Mouse (Mus musculus) adrenal gland, adult 2 months (tissue): ENCODE data around the gene Rnf212b. TPM values are rescaled to one million over a fixed set of nuclear protein-coding genes. Genes with fewer than 3 reads are reported as not detected.

Experiments
- DNase-seq: peaks from one replicate; pipeline ENCODE4 v3.0.0; 2021
- polyA plus RNA-seq: library from polyadenylated mRNA; depleted of rRNA; stranded (reverse); fragments of >200 nt; gene quantifications from 2 replicates; pipeline ENCODE4 v1.2.3, GENCODE M21; 2012
- total RNA-seq, 2 experiments: library from RNA; stranded (reverse); gene quantifications; 2 replicates each; pipeline ENCODE4 v1.2.3; 2021

The Rnf212b gene
- total and polyA plus RNA-seq, 3 experiments = 0.24 to 1.5 (median 0.35) TPM

DNA sequence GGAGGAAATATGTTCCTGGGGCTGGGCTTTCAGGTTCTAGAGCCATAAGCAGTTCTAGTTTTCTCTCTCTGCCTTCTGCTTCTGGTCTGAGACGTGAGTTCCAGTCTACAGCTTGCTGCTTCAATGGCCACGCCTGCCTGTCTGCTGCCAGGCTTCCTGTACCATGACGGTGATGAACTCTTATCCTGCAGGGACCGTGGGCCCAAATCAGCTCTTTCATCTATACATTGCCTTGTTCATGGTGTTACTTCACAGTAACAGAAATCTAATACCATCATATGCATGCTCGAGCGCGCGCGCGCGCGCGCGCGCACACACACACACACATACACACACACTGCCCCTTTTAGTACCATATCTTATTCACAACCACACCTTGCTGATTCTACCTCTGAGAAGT lies 17.2 kb upstream of the Rnf212b start:
- no peak for DNase-seq

- no peak for DNase-seq
Observed at GRCm38 (mm10) chr14:54799686-54800085, 14.3 kb upstream of the Rnf212b start.

DNA sequence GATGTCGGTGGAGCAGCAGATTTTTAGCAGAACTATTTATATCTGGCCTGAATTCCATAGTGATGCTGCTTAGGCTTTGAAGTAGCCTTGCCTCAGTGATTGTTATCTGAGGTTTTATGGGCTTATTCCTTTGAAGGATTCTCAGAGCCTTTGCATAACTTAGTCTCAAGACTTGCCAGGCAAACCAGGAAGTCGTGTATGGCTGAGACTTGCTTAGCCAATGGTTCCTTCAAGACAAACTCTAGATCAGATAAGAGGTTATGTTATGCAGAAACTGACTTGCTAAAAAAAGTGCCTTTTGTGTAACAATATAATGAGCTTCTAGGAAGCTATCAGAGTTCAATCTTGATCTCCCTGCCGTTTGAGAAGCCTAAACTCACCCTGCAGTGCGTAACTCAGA lies 11.5 kb upstream of the Rnf212b start:
- DNase-seq = no peak

DNA sequence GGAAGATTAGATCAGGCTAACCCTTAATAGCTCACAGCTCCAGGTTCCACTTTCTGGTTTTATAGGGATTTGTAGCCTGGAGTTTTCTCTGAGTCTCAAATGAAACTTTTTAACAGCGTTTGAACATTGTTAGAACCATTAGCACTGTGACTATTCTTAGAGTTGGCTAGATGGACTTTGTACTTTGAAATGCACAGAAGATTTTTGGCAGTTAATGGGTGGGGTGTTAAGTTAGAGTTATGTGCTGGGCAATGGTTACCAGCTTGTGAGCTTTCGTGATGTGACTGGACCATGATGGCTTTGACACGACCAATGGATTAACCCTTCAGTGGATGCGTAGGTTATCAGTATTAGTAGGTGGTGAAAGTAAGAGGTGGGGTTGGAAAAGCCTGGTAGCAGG lies 7.8 kb upstream of the Rnf212b start:
- no peak for DNase-seq

DNA sequence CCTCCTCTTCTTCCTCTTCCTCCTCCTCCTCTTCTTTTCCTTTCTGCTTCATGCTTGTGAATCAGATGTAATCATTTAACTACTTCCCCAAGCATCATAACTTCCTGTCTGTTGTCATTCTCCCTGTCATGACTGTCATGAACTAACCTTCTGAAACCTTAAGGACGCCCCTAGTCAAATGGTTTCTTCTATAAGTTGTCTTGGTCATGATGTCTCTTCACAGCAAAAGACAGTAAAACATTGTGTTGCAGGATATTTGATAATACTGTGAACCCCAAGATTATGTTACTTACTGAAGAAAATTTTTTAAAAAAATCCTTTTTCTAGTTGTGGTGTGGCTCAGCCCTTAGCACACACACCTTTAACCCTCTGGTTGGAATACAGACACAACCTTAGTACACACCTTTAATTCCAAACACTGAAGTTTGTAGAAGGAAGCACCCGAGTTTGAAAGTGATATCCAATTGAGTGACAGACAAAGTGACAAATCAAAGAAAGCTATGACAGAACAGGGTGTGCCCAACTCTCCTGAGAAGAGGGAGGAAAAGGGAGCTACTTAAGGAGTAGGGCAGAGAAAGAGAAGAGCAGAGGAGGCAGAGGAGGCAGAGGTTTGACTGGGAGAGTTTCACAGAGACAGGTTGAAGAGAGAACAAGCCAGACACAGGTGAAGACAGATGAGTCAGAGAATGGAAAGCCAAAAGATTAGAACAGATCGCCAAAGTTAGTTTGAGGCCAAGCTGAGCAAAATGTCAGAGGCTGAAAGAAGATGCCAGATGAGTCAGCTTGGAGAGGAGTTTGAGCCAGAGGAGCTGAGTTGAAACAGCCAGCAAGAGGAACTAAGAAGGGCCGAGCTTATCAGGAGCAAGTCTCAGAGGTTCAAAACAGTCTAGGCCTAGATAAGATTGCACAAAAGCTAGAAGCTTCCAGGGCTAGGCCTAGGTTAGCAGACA lies 4.9 kb upstream of the Rnf212b start:
- peak; percentile 64 for DNase-seq

DNA sequence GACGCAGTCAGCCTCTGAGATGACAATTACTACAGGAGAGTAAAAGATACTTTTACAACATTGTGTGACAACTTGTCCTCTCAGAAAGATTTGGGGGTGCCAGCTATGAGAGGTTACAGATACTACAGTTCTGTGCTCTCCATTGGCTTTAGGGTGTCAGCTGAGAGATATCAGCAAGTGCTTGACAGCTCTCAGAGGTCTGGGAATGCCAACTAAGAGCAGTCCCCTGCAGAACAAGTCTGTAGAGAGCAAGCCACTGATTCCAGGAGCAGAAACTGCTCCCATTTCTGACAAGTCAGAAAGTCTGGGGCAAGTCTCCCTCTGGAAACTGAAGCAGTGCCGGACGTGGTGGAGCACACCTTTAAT lies 4.3 kb upstream of the Rnf212b start:
- DNase-seq = no peak

- DNase-seq = no peak
Observed at GRCm38 (mm10) chr14:54815737-54816136, 1.8 kb downstream of the Rnf212b start.

DNA sequence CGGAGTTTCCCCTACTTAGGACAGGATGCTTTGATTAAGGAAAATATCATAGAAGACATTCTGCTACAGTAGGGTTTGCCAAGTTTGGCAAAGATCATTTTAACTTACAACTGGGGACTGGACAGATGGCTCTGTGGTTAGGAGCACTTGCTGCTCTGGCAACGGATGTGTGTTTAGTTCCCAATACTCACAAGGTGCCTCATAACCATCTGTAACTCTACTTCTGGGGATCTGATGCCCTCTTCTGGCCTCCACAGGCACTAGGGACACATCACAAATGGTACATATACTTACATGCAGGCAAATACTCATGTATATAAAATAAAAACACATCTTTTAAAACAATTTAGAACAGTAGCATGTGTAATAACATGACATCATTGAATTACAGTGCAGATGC lies 3.9 kb downstream of the Rnf212b start:
- peak; percentile 42 for DNase-seq

DNA sequence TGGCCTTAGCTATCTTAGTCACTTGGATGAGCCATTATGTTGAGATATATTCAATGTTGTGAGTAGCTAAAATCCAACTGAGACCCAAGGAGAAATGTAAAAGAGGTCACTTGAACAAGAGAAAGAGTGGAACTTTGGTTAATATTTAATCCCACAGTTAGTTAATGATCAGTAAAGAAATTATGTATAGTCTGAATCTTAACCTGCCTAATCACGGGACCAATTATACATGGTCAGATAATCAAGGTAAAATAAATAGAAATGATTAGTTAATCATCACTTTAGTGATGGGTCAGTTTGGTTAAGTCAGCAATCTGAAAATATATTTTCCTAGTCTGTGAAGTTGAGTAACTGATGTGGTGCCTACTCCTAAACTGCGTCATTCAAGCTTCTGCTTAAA lies 8.4 kb downstream of the Rnf212b start:
- no peak for DNase-seq

DNA sequence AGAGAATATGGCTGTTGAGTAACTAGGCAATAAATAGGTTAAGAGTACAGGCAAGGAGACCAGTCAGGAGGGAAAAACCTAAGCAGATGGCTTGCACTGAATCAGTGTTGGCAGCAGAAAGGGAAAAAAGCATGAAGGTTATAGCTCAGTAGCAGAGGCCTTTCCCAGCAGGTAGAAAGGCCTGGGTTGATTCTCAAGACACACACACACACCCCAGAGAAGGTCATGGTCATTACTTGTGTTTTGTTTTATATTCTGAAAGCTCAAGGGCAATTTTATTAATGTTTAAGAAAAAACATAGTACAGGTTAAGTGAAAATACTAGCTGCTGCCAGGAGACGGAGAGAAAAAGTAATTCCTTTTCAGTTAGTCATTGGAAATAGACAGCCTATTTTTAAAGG lies 9.8 kb downstream of the Rnf212b start:
- peak; percentile 12 for DNase-seq

DNA sequence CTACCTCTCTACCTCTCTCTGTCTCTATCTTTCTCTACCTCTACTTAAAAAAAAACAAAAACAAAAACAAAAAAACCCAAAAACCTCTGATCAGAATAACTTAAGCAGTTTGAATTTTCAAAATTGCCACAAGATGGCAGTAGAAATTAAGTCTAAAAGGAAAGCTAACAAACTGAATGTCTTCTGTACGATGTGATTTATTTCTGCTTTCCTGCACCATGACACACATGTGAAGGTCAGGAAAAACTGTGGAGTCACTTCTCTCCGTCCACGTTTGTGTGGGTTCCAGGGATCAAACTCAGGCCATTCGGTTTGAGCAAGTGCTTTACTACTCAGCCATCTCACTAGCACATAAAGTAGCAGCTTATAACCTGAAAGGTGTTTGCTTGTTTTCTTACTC lies 29.5 kb downstream of the Rnf212b start:
- DNase-seq = peak; percentile 64

GRCm38 (mm10) chr14:54855726-54856125 lies 41.8 kb downstream of the Rnf212b start:
- DNase-seq = no peak

DNA sequence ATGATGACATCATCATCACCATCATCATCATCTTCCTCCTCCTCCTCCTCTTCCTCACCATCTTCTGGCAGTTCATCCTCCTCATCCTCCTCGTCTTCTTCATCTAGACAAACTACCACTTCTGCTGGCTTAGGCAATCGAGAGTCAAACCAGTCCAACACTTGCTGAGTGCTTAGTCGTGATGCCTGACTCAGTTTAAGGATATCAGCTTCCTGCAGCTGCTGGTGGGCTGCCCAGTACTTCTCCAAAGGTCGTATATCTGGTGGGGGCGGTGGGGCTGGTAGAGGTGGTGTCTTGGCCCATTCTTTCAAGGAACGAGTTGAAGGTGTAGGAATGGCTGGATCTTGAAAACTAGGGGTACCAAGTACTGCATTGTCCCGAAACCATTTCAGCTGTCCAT lies 42.8 kb downstream of the Rnf212b start:
- DNase-seq = no peak

DNA sequence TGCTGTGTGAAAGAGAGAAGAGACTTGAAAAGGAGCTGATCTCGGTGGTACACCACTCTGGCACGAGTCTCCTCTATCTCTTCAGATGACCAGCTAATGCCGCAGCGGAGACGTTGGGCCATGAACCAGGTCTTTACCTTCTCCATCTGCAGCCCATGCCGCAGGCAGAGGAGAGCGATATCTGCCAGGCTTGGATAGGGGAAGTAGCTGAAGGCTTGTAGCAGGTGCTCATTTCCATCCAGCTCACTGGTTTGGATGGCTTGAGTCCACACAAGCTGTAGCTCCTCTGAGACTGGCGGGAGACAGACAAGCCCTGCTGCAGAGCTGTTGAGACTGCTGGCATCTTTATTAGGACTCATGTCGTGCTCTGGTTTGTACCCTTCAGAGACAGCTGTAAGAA lies 44.0 kb downstream of the Rnf212b start:
- DNase-seq = no peak

DNA sequence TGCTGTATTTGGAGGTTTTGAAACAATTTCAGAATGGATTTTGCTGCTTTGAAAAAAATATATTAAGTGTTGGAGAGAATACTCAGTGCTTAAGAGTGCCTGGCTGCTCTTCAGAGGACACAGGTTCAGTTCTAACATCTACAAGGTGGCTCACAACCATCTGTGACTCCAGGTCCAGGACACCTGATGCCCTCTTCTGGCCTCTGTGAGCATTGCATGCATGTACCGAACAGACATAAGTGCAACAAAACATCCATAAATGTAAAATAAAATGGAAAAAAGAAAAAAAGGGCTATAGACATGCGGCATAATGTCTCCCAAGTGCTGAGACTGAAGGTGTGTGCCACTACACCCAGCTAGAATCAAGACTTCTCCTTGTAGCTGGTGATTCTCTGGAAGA lies 46.6 kb downstream of the Rnf212b start:
- peak; percentile 52 for DNase-seq

DNA sequence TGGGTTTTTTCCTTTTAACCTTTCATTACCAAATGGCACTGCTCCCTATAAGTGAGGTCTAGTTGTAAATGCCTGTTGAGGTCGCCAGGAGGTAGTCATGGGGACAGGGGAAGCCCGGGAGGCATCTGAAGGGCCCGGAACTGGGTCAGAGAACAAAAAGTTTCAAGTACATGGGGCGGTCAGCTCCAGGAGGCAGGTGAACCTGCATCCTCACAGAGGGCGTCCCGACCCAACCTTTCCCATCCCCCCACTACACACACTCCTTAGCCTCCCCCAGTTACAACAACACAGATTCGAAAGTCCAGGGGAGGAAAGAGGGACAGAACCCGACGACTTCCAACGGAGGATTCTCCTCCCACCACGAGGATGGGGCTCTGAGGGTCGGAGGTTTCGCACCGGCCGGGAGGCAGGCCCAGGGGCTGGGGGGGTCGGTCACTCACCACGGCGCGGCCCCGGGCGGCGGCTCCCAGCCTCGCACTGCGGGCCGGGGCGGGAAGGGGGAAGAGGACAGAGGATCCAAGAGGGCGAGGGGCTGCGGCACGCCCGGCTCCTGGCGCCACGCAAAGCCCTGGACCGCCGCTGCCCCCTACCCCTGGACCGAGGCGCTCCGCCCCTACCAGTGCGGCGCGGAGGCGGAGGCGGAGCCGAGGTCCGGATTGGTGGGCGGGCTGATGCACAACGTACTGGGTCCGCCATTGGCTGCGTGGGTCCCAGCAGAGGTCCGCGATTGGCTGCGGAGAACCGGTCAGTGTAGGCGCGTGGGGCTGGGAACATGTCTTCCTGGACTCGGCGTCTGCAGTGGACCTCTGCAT lies 49.8 kb downstream of the Rnf212b start:
- DNase-seq = peak; percentile 96

DNA sequence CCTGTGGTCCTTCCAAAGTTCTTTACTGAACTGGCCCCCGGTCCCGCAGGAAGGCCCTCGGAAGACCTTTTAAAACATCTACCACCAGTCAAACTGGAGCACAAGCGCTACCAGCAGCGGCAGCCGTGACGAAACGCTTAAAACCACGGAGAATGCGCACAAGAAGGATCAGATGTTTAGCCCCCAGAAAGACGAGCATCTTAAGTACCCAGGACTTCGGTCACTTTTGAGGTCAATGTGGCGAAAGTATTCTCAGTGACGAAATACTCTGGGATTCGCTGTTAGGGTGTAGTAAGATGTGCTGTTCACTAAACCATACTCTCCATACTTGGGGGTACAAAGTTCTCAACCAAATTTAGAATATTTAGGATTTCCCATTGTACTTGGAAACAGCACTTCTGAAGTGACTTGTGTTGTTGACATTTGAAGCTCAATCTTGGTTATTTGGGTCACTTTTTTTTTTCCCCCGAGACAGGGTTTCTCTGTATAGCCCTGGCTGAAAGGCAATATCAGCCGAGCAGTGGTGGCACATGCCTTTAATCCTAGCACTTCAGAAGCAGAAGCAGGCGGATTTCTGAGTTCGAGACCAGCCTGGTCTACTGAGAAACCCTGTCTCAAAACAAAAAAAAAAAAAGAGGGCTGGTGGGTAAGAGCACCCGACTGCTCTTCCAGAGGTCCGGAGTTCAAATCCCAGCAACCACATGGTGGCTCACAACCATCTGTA lies 50.5 kb downstream of the Rnf212b start:
- no peak for DNase-seq

DNA sequence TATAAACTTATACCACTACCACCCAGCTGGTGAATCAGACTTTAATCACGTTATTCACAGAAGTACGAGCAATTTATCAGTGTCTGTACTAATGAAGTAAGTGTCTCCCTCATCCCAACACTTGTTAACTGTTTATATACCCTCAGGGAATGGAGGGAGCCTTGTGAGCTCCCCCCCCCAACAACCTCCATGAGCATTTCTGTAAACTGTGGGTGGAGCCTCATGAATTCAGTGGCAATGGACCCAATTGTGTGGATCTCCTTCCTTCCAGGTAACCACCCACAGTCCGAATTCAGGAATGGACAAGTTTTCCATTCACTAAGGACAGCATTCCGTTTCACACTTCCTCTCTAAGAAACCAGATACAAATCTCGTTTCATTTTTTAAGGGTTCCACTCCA lies 51.7 kb downstream of the Rnf212b start:
- DNase-seq = no peak

GRCm38 (mm10) chr14:54866268-54866667 lies 52.3 kb downstream of the Rnf212b start:
- DNase-seq = no peak

DNA sequence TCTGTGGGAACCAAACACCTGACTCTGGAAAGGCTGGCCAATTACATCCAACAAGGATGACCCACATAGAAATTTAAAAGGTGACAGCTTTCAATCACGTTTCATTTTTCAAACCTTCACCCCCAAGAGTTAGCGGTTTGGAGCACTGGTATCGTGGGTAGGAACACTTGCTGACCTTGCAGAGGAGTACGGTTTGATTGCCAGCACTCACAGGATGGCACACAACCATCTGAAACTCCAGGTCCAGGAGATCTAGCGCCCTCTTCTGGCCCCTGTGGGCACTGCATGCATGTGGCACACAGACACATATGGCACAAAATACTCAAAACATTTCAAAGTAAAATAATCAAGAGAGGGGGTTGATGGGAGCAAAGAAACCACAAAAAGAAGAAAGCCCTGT lies 53.0 kb downstream of the Rnf212b start:
- no peak for DNase-seq

DNA sequence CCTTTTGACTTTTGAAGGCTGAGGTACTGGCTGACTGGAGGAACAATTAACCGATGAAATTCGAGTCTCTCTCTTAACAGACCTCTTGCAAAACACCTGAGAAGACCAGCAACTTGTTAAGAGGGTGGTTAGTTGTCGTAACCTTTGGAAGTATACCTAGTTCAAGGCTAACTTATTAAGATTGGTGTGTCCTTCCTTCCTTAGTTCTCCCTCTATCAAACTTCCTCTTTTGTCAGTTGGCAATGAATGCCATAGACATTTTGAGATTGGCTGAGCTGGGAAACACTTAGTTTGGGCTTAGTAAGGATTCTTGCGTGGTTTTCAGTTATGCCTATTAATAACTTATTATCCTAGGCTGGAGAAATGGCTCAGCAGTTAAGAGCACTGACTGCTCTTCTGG lies 54.1 kb downstream of the Rnf212b start:
- DNase-seq = no peak

DNA sequence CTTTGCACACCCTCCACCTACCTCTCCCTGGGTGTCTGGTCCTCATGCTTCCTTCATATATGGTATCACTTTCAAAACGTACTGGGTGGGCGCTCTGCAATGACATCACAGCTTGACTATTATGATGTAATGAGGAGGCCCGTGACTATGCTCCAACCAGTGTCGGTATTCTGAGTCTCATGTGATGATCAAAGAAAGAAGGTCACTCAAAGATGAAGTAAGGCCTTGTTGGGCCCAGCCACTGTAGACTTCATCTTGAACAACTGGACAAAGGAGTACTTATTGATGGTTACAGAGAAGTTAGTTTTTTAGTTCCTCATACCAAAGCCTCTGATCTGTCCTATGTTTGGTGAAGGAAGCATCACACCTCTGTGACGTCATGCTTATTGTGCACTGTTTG lies 56.9 kb downstream of the Rnf212b start, which contains the start of gene Homez:
TSS of gene Homez (minus strand) at position 101 of the 400 bp plus-strand sequence.
- DNase-seq = no peak

- DNase-seq = no peak
Observed at GRCm38 (mm10) chr14:54874165-54874564, 60.2 kb downstream of the Rnf212b start.
